Mouse (Mus musculus) hindbrain, embryonic 14.5 days (tissue): ENCODE results near the gene Olfr901. TPM values are rescaled to one million over a fixed set of nuclear protein-coding genes. Genes with fewer than 3 reads are reported as not detected.

Experiments
- polyA plus RNA-seq: library from polyadenylated mRNA; unstranded; fragments of >200 nt; fragmentation: Nextera tagmentation; extraction: Ambion mirVana; gene quantifications from 2 replicates; pipeline ENCODE4 v1.2.1, GENCODE M21; 2014

The Olfr901 gene
- polyA plus RNA-seq, 1 experiment from 2014 or later = not detected

Other genes with a start within 250 kb of the Olfr901 start
- not detected in 2 replicates for gene Olfr891, start 248.6 kb upstream of the Olfr901 start, polyA plus RNA-seq
- gene Olfr893, start 221.1 kb upstream of the Olfr901 start, polyA plus RNA-seq = not detected in 2 replicates
- not detected in 2 replicates for gene Olfr894, start 211.4 kb upstream of the Olfr901 start, polyA plus RNA-seq
- not detected in 2 replicates for gene Olfr143, start 176.7 kb upstream of the Olfr901 start, polyA plus RNA-seq
- not detected in 2 replicates for gene Olfr895, start 161.6 kb upstream of the Olfr901 start, polyA plus RNA-seq
- not detected in 2 replicates for gene Olfr896-ps1, start 138.3 kb upstream of the Olfr901 start, polyA plus RNA-seq
- gene Olfr25, start 100.4 kb upstream of the Olfr901 start, polyA plus RNA-seq = not detected in 2 replicates
- gene Olfr898, start 81.0 kb upstream of the Olfr901 start, polyA plus RNA-seq = not detected in 2 replicates
- not detected in 2 replicates for gene Olfr250, start 62.6 kb upstream of the Olfr901 start, polyA plus RNA-seq
- not detected in 2 replicates for gene Olfr251, start 52.4 kb upstream of the Olfr901 start, polyA plus RNA-seq
- gene Olfr147, start 27.8 kb upstream of the Olfr901 start, polyA plus RNA-seq = not detected in 2 replicates
- not detected in 2 replicates for gene Olfr902, start 18.2 kb downstream of the Olfr901 start, polyA plus RNA-seq
- not detected in 2 replicates for gene Olfr904, start 33.7 kb downstream of the Olfr901 start, polyA plus RNA-seq
- not detected in 2 replicates for gene Olfr905, start 41.7 kb downstream of the Olfr901 start, polyA plus RNA-seq
- gene Olfr906, start 57.6 kb downstream of the Olfr901 start, polyA plus RNA-seq = not detected in 2 replicates
- not detected in 2 replicates for gene Olfr907, start 66.3 kb downstream of the Olfr901 start, polyA plus RNA-seq
- gene Olfr911-ps1, start 92.1 kb downstream of the Olfr901 start, polyA plus RNA-seq = not detected in 2 replicates
- not detected in 2 replicates for gene Olfr910, start 108.4 kb downstream of the Olfr901 start, polyA plus RNA-seq
- not detected in 2 replicates for gene Olfr912, start 150.7 kb downstream of the Olfr901 start, polyA plus RNA-seq
- not detected in 2 replicates for gene Olfr913, start 163.3 kb downstream of the Olfr901 start, polyA plus RNA-seq
- gene Olfr914, start 175.6 kb downstream of the Olfr901 start, polyA plus RNA-seq = not detected in 2 replicates
- gene Olfr916, start 230.4 kb downstream of the Olfr901 start, polyA plus RNA-seq = not detected in 2 replicates
- gene Olfr917, start 236.4 kb downstream of the Olfr901 start, polyA plus RNA-seq = not detected in 2 replicates
- not detected in 2 replicates for gene Olfr918, start 245.1 kb downstream of the Olfr901 start, polyA plus RNA-seq